Mouse (Mus musculus) thymus, adult 18-20 months (tissue): Measurements from ENCODE around the gene Zc2hc1b.

Experiments
- DNase-seq, 2 experiments: peaks; one replicate each; pipeline ENCODE4 v3.0.0; 2022; ENCODE audit warnings: mixed read lengths in 2 of 2

Zc2hc1b gene

DNA sequence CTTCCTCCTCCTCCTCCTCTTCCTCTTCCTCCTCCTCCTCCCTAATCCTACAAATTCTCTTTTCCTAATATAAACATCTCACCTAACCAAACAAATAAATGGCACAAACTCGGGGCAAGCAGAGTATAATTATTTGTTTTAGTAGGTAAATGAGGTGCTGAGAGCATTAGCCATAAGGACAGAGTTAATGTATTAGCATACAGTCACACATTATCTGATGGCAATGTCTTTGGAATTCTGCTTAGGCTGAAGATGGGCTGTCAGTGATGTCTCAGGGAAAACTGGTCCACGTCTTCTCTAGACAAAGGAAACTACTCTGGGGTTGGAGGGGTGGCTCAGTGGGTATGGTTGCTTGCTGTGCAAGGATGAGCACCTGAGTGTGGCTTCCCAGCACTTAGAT lies 6.4 kb downstream of the Zc2hc1b start:
- DNase-seq = no peak

DNA sequence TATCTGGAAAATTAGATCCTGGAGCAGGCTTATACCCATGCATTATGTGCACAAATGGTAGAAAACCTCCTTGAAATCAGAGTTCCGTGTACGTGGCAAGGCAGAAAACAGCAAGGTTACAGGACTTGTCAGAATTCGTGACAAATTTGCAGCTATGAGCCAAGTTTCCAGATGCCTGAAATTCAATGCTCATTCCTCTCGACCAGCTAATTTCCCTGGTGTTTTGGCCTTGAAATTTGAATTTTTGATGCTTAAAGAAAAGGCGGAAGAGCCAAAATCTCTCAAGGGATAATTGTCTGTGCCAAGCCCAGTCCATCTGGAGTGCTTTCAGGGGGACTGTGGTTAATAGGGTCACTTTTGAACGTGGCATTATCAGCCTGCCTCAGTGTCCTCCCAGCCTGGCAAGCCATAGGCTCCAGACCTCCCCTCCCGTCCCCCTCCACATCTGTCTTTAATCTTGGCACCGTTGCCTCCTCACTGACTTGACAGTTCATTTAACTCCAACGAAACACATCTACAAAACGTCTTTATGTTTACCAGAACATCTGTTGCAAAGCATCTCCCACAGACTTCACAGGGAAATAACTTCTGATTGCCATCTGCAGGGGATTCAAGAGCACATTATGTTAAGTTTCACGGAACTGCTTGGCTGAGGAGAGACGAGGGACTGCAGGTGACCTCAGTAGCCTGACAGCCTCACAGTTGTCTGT lies 6.9 kb downstream of the Zc2hc1b start:
- no peak for DNase-seq

DNA sequence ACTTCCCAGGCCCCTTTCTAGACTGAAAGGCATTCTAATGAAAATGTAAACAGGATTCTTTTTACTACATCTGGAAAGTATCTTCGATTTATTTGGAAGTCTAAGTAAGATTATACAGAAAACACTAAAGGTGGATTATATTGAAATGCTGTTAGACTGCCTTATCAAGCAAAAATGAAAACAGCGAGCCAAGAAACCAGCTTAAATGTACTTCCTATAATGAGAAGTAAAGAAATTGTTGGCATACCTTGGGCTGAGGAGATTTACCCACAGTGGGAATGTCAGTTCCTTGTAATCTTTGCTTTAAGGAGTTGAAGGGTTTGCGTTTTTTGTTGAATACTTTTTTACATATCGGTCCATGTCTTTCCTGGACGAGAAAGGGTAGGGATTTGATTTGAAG lies 9.4 kb downstream of the Zc2hc1b start:
- DNase-seq = no peak

DNA sequence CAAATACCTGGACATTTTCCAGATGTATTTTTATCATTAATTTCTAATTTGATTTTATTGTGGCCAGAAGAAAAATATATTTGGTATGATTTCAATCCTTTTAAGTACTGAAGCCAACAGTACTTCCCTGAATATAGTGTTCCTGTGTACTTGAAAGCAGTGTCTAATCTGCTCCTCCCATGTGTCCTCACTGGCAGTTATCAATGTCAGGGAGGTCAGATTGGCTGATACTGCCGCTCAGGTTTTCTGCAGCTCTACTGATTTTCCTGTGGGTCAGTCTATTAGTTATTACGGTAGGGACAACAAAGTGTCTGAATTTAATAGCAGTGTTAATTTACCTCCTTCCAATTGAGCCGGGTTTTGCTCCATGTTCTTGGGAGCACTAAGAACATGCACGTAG lies 15.8 kb downstream of the Zc2hc1b start:
- DNase-seq = no peak

DNA sequence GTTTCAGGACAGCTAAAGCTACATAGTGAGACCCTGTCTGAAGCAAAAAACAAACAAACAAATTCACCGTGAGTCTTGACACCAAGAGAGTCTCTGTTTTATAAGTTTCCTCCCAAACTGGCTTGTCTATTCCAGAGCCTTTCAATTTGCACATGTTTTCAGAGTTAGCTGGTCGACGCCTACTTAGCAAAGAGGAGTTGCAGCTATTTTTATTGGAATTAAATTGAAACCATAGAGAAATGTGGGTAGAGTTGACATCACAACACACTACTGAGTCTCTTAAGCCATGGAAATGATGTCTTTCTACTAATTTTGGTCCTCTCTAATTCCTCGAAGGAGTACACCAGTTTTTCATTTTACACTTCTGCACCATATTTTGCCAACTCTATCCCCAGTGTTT lies 16.9 kb downstream of the Zc2hc1b start:
- no peak for DNase-seq

DNA sequence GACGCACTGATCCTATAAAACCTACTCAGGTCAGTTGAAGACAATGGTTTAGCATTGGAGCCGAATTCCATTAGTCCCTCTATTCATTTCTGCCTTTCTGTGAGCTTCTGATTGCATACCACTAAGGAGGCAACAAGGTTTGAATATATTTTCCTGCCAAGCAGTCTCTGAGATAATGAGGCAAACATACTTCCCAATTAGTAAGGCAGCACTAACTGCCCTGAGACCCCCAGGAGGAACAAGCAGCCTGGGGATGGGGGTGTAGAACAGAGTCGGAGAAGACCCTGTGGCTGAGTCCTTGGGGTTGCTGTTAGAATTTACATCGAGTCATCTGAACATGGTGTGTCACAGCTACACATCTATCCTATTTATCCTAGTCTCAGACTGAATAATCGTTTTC lies 22.4 kb downstream of the Zc2hc1b start:
- DNase-seq = no peak

DNA sequence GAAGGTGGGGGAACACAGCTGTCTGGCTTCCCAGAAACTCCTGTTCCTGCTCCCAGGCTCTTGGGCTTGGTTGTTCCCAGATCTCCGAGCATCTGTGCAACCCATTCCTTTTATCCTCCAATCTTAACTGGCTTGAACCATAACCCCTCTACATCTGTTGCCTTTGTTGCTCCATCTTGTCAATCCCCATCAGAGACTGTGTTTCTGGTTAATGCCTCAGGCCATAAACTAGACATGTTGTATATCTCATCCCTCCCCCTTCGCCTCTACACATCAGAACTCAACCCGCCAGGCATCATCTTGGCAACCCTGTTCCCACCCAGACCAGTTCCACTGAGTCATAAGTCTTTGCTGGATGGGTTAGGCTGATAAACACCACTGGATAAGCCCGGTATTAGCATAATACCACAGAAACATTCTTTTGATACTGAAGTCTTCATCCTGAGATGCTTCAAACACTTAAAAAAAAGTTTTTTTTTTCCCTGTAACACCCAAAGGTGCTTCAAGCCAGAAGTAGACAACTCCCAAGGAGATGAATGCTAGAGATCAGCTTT lies 24.9 kb downstream of the Zc2hc1b start:
- DNase-seq = no peak

DNA sequence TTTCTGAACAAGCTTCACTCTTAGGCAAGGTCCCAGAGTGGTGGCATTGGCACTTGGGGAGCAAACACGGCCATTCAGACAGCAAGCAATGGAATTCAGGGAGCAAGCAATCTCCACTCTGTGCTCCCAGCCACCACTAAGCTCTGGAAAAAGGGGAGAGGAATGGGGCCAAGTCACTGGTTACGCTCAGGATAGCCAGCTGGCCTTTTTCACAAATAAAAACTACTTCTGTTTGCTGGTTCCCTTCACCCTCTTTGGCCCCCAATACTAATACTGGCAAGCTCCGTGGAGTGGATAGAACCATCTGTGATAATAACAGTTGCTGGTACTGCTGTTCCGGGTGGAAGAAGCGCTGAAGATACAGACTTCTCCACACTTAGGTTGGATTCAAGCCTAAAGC lies 26.5 kb downstream of the Zc2hc1b start:
- DNase-seq = no peak

DNA sequence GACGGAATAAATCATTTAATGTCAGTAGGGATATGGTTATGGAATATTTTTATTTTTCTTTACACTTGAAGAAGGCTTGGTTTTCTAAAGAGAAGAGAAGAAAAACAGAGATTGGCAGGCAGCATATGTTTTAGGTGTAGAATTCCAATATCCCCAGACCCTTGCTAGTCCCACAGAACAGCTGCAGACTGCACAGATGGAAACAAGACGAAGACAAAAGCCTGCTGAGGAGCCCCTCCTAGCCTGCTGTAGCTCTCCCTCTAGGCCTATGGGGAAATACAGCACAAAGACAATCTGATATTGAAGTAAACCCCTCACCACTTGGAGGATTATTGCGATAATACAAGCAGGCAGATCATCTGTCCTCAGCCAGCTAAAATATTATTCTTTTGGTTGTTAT lies 27.4 kb downstream of the Zc2hc1b start:
- DNase-seq = no peak

DNA sequence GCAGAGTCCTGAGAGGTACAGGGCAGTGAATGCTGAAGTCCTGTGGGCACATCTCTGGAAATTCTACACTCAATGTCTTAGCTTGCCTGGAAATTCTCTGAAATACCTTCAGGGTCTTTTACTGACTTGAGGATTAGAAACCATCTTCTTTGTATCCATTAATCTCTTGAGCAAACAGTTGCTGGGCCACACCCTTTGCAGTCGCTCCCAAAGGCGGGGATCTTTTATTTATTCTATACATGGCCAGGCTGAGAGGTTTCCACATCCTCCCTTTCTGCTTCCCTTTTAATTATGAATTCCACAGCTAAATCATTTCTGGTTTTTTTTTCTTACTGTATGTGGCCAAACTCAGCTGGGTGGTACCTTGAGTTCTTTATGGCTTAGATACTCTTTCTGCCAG lies 37.4 kb downstream of the Zc2hc1b start:
- no peak for DNase-seq

DNA sequence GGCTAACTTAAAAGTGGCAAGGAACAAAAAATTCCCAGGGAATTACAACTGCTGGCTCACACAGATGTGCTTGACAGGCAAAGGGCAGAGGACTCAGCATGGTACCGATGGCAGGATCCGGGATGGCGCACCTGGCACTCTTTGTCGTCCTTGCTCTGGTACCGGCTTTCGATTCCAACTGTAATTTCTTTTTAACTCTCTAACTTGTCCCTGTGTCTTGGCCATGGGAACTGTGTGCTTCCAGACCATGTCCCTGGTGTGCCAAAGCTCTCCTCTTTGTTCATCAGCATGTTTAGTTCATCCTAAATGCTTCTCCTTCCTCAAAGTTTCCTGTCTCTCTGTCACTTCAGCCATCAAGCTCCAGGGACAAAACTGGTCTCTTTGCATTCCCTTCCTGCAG lies 39.9 kb downstream of the Zc2hc1b start:
- no peak for DNase-seq

DNA sequence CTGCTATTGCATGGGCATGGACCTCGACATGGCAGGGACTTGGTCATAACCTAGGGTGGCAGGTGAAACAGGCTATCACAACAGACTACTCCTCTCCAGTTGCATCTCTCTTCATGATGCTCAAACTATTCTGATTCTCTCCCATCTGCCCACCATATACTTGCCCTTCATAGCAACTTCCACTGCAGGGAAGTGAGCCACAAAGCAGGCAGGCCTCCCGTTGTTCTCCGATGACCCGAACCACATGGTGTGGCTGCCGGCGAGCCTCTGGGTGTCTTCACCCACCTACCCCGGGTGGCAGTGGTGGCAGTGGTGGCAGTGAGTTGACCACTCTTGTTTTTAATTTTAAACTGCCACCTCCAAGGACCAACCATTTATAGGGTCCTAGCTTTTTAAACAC lies 42.1 kb downstream of the Zc2hc1b start:
- no peak for DNase-seq

DNA sequence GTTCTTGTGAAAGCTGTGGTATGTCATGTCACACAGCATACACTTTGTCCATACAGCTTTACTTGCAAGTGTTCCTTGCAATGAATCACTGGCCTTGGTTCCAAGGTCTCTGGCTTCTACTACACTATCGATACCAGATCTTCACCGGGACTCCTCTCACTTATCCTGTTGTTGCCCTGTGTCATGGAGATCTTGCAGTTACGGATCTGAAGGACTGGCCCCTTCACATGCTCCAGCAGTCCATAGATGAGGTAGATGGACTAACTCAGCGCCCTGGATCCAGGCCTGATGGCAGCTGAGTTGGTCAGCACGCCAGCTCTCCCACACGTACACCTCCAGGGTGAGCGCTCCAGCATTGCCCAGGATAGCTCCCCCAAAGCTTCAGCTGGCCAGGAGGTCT lies 42.5 kb downstream of the Zc2hc1b start:
- no peak for DNase-seq

DNA sequence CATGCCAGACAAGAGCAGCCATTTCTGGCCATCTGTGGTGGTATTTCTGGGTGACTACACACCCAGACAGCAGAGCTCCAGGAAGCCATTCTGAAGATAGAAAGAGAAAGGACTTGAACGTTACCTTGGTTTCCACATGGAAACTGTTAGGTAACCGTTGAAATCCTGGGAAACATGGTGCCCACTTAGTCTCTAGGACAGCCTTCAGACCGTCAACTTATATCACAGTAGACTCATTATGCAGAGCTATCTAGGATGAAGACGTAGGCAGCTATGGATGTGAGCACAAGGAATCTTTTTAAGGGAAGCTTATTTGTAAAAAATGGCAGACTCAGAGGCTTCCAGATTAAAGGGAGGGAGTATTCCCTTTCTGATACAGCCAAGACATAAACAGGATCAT lies 44.0 kb downstream of the Zc2hc1b start:
- DNase-seq = no peak

DNA sequence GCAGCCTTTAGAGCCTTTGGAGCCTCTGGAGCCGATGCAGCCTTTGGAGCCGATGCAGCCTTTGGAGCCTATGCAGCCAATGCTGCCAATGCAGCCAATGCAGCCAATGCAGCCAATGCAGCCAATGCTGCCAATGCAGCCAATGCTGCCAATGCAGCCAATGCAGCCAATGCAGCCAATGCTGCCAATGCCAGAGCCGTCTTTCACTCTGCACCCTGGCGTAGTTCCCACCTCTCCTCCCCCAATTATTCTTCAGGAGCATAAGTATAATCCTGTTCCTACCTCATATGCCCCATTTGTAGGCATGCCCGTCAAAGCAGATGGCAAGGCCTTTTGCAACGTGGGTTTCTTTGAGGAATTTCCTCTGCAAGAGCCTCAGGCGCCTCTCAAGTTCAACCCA lies 49.9 kb downstream of the Zc2hc1b start:
- DNase-seq = no peak

DNA sequence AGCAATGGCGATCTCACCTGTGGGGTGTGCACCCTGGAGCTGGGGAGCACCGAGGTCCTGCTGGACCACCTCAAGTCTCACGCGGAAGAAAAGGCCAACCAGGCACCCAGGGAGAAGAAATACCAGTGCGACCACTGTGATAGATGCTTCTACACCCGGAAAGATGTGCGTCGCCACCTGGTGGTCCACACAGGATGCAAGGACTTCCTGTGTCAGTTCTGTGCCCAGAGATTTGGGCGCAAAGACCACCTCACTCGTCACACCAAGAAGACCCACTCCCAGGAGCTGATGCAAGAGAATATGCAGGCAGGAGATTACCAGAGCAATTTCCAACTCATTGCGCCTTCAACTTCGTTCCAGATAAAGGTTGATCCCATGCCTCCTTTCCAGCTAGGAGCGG lies 50.5 kb downstream of the Zc2hc1b start:
- DNase-seq = no peak

DNA sequence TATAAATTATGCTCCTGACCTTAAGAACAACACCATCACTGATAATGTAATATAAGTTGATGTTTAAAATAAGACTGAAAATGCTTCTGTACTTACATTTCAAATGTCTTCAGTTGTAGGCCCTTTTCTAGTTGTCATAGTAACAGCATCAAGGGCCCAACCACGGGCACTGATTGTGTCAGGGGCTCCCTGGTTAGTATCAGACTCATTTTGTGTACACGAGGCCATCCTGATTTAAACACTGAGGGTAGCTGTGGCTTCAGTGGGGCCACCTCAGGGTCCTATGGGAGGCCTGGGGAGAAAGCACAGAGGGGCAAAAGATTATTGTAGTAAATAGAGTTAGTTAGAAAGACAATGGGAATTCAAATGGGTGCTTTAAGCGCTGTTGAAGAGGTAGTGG lies 52.0 kb downstream of the Zc2hc1b start:
- DNase-seq = no peak

DNA sequence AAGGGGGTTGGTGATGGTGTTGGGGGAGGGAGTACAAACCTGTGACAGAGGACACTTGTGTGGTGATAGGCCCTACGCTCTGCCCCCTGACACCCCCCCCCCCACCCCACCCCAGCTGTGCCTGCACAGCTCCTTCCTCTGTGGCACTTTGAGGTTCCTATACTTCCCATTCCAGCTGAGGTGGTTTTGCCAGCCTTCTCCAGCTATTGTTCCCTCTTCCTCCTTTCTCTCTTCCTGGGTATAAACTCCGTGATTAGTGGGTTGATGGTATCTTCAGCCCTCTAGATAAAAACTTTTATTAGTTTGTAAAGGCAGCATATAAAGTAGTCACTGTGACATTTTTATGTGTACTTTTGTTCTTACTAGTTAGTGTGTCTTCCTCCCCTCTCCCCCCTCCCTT lies 58.5 kb downstream of the Zc2hc1b start:
- DNase-seq = no peak

DNA sequence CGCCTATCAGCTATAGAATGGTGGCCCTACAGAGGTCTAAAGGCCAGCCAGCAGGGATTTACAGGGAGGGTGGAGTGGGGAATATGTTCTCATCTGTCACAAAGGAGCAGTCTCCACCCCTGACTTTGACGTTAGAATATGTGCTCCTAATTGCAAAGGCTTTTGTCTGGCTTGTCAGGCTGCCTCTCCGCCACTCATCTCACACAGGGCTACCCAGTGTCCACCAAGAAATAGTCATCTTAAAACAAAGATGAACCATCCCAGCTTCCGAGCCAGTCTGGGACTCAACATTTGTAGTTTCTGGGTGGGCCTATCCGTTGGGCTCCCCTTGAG lies 59.1 kb downstream of the Zc2hc1b start:
- no peak for DNase-seq

DNA sequence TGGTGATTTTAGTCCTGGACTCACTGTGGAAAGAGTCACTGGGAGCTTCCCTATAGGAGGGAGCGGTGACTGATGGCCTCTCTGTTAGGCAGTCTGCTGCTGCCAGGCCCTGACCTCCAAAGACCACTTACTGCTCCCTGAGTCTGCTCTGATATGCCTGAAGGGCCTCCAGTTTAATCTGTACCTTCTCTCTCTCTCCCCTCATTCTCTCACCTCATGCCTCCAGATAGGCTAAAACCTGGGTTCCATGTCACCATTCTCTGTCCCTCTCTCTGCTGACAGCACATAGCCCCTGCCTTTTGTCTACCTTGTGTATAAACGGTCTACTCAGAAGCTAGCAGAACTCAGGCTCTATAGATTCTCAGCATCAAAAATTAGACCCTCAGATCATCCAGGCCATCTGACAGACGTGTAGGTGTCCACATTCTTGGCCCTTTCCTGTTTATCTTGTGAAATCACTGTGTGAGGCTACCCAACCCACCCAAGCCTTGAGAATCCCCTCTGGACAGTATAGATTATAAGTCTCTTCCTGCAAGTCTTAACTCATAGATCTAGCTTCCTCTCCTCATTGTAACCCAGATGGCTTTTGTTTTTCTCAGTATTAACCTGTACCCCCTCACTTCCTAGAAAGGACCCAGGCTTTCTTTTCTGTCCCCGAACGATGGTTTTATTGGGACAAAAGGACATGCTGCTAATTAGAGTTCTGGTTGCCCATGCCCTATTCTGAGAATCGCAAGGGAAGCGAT lies 59.6 kb downstream of the Zc2hc1b start:
- DNase-seq = no peak

DNA sequence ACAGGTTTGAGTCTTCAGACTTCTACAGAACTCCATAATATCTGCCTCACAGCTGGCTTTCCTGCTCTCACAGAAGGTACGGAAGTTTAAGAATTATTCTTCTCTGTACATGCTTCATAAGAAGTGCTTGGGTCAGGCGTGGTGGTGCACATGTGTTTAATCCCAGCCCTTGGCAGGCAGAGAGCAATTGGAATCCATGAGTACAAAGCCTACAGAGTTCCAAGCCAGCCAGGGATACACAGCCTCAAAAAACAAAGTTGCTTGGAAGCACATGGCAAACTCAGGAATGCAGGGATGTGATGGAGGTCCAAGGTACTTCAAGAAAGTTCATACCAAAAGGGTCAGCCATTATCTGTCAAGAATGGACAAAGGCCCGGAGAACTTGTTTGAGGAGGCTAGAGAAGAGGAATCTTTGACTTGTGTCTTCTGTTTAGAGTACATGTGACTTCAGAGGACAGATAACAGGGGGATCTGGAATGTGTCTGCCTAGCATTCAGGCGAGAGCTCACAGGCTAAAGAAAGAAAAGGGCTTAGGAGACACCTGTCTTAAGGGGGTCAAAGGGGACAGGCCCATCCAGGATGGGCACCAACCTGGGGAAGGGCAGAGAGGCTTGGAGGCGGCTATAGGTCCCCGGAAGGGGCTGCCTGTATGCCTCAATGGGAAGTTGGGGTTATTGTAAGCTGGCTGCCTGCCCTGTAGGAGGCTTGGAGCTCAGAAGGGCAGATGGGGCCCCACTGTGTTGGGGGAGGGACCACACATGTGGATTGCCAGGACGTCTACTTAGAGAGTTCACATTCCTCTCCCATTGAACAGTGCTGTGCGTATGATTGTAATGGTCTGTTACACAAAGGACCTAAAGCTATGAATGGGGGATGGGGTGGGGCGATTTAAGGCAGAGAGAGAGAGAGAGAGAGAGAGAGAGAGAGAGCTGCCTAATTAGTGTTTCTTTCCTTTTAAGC lies 60.8 kb downstream of the Zc2hc1b start:
- no peak for DNase-seq

DNA sequence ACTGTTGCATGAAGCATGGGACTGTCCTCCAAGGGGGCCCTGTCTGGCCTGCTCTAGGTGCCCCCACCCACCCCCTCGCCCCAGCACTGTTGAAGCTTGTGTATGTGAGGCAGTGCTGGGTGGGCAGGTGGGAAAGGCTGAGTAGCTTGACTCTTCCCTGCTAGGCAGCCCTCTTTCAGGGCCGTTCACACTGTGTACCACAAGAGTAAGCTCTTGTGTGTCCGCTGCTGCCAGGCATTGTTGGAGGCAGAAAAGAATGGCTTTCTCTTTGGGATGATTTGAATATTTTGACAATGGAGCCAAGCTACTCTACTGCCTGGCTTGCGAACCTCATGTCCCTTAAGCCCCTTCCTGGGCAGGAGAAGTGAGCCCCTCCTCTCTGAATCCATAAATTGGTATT lies 62.8 kb downstream of the Zc2hc1b start:
- DNase-seq = no peak

DNA sequence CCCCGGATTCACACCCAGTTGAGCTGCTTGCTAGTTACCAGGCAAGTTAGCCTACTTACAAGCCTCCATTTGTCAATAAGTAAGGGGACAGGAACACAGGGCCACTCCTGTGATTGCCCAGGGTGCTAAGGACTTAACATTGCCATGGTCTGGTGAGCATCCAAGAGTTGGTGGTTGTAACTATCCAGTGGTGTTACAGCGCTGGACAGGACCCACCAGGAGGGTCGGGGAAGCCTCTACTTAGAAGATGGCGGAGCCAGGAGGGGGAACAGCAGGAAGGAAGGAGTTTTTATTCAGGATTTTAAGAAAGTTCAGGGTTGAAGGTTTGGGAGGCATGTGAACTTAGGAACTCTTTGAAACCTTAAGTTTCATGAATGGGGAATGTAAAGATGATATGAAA lies 64.2 kb downstream of the Zc2hc1b start:
- DNase-seq = no peak

DNA sequence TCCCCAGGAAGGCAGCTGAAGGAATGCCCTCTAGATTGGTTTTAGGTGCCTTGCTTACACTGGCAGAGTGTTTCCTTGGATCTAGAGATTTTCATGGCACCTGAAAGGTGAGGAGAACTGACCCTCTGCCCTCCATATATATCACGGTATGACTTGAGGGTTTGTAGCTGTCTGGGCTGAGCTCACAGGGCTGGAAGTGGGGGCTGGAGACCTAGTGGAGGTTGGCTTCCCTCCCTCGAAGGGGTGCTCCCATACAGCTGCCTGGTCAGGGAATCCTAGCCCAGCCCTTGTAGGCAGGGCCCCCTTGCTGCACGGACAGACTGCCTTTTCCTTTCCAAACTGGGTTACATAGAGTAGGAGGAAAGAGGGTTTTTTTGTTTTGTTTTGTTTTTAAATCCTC lies 65.0 kb downstream of the Zc2hc1b start:
- DNase-seq = no peak
